Mouse (Mus musculus): ENCODE results near the gene Bnc2. TPM values are rescaled to one million over a fixed set of nuclear protein-coding genes. Genes with fewer than 3 reads are reported as not detected.

Bnc2 gene
- polyA plus RNA-seq (2014; fragmentation: Illumina TruSeq; extraction: RNeasy Lipid Tissue Mini Kit (QIAGEN cat#74804); ENCODE audit: low read depth, low replicate concordance), result 4.3 TPM

DNA sequence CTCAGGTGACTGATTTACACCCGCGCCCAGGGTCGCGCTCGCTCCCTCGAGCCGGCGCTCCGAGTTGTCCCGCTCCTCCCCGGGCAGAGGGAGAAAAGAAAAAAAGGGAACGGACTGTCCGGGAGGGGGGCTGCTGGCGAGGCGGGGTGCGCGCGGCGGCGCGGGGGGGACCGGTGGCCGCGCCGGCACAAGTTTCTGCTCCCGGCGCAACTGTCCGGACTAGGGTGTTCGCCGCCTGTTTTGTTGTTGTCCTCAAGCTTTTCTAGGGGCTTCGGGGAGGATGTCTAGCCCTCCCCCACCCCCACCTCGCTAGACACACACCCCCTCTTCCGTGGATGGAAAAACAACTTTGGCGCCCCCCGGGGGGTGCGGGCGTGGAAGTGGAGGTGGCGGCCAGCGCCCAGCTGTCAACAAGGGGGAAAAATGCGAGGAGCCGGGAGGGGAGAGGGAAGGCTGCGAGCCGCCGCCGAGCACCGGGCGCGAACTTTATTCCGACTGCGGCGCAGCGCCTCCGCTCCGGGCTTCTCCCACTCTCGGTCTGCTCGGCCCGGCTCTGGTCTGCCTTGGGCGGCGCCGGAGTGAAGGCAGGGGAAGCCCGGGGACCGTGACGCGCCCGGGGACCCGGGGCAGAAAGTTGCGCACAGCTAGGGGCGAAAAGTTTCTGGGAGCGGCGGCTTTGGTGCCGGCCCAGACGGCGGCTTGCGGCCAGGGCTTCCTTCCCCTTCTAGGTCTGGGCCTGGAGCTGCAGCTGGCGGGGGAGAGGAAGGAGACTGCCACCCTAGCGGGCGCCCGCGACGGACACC lies at the start of gene Bnc2:
Bnc2 (minus strand) TSS at position 105 of the 803 bp plus-strand sequence.

Other genes with a start within 250 kb of the Bnc2 start
- gene Cntln, start 209.0 kb upstream of the Bnc2 start, polyA plus RNA-seq (2014; fragmentation: Illumina TruSeq; extraction: RNeasy Lipid Tissue Mini Kit (QIAGEN cat#74804); ENCODE audit: low read depth, low replicate concordance), result 7.3 TPM

All from adipose tissue, adult 10 weeks (tissue).